Mouse (Mus musculus): ENCODE measurements around the gene Sh3bp5. TPM values are rescaled to one million over a fixed set of nuclear protein-coding genes. Genes with fewer than 3 reads are reported as not detected.
"Not testable (repeated sequence)": the region's sequence is repeated elsewhere in the genome, so short reads cannot be mapped to it uniquely, and the experiment has no call there.

Gene Sh3bp5
- polyA plus RNA-seq, 1 experiment, result 8.7 TPM

DNA sequence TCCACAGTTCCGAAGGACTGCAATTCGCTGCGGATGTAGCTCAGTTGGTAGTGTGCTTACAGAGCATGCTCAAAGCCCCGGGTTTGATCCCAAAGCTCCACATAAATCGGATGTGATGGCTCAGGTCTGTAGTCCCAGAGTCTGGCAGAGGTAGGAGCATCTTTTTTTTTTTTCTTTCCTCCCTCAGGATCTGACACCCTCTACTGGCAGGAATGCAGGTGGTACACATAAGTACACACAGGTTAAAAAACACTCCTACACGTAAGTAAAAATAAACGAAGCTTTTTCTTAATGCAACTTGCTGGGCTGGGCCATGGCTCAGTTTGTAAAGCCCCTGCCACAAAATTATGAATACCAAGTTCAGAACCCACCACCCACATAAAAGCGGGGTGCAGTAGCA lies 28.3 kb upstream of the Sh3bp5 start:
- no peaks in the 10 kb centered on the region for H3K79me2 ChIP-seq (ENCODE audit: control insufficient read depth, insufficient read depth)

GRCm38 (mm10) chr14:31462886-31463285 lies 27.0 kb upstream of the Sh3bp5 start:
- Histone ChIP-seq H3K4me3 (ENCODE audit: insufficient read depth, poor library complexity, severe bottlenecking) (no peak overlapping the region), H3K27me3 (ENCODE audit: control insufficient read depth, insufficient read depth, insufficient read length) (no peaks in the 10 kb centered on the region), H3K79me3 (ENCODE audit: low read depth) (no peaks in the 10 kb centered on the region), H3K36me3 (ENCODE audit: control insufficient read depth, insufficient read depth) (no peaks in the 10 kb centered on the region), H3K79me2 (ENCODE audit: control insufficient read depth, insufficient read depth) (no peaks in the 10 kb centered on the region), H3ac (ENCODE audit: control insufficient read depth, insufficient read length, low read depth) (no peak overlapping the region)
- TF ChIP-seq CTCF (IDR thresholded peaks at IDR 0.05; ENCODE audit: control insufficient read depth, insufficient read depth, insufficient read length), result no peak
- TF ChIP-seq FOSL1 (IDR thresholded peaks at IDR 0.05; ENCODE audit: insufficient read depth, low read length, poor library complexity, severe bottlenecking), result no peak
- TF ChIP-seq MYOG (IDR thresholded peaks at IDR 0.05; ENCODE audit: control insufficient read depth, extremely low read depth, insufficient read length), result no peak
- TF ChIP-seq CEBPB (IDR thresholded peaks at IDR 0.05; ENCODE audit: low read depth), result no peak
- no peak for TF ChIP-seq USF1 (IDR thresholded peaks at IDR 0.05; ENCODE audit: low read depth)
- no peak for TF ChIP-seq MAX (IDR thresholded peaks at IDR 0.05)
- no peak for TF ChIP-seq MYOD1 (IDR thresholded peaks at IDR 0.05; ENCODE audit: control insufficient read depth, insufficient read length, low read depth)

More for the DNA sequence above, 28.3 kb upstream of the Sh3bp5 start:
- no peaks in the 10 kb centered on the region for H3K79me3 ChIP-seq (ENCODE audit: low read depth)
- no peaks in the 10 kb centered on the region for H3K27me3 ChIP-seq (ENCODE audit: control insufficient read depth, insufficient read depth, insufficient read length)
- no peaks in the 10 kb centered on the region for H3K36me3 ChIP-seq (ENCODE audit: control insufficient read depth, insufficient read depth)
- H3ac ChIP-seq (ENCODE audit: control insufficient read depth, insufficient read length, low read depth), result no peak overlapping the region
- H3K4me3 ChIP-seq (ENCODE audit: insufficient read depth, poor library complexity, severe bottlenecking), result no peak overlapping the region
- TF ChIP-seq MYOG (IDR thresholded peaks at IDR 0.05; ENCODE audit: control insufficient read depth, extremely low read depth, insufficient read length) (no peak), USF1 (IDR thresholded peaks at IDR 0.05; ENCODE audit: low read depth) (no peak), MAX (IDR thresholded peaks at IDR 0.05) (no peak), CTCF (IDR thresholded peaks at IDR 0.05; ENCODE audit: control insufficient read depth, insufficient read depth, insufficient read length) (no peak), FOSL1 (IDR thresholded peaks at IDR 0.05; ENCODE audit: insufficient read depth, low read length, poor library complexity, severe bottlenecking) (no peak), MYOD1 (IDR thresholded peaks at IDR 0.05; ENCODE audit: control insufficient read depth, insufficient read length, low read depth) (no peak), CEBPB (IDR thresholded peaks at IDR 0.05; ENCODE audit: low read depth) (no peak)

DNA sequence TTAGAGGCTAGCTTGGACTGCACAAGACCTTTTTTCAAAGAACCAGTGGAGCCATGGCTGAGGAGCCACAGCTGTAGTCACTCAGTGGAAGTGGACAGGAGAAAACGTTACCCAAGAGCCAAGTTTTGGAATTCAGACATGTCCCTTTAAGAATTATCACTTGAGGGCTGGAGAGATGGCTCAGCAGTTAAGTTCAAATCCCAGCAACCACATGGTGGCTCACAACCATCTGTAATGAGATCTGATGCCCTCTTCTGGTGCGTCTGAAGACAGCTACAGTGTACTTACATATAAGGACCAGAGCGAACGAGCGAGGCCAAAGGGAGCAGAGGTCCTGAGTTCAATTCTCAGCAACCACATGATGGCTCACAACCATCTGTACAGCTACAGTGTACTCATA lies 26.3 kb upstream of the Sh3bp5 start:
- not testable (repeated sequence) for H3K79me2 ChIP-seq (ENCODE audit: control insufficient read depth, insufficient read depth); H3ac ChIP-seq (ENCODE audit: control insufficient read depth, insufficient read length, low read depth); H3K27me3 ChIP-seq (ENCODE audit: control insufficient read depth, insufficient read depth, insufficient read length); H3K79me3 ChIP-seq (ENCODE audit: low read depth); H3K36me3 ChIP-seq (ENCODE audit: control insufficient read depth, insufficient read depth); H3K4me3 ChIP-seq (ENCODE audit: insufficient read depth, poor library complexity, severe bottlenecking)

DNA sequence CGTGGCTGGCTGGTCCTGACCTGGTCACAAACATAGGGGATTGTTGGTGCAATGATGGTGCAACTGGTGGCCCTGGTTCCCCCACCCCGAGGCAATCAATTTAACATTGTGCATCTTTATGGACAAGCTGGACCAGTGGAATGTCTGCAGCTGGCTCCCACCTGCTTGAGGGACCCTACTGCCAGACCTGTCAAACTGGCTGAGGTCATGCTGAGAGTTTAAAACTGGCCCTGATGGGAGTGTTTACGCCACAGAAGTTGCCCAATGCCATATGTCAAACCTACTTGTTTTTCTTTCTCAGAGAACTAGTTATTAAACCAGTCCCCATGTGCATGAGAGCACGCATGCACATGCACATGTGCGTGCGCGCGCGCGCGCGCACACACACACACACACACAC lies 22.1 kb upstream of the Sh3bp5 start:
- no peak for TF ChIP-seq USF1 (IDR thresholded peaks at IDR 0.05; ENCODE audit: low read depth)
- no peak for TF ChIP-seq MYOG (IDR thresholded peaks at IDR 0.05; ENCODE audit: control insufficient read depth, extremely low read depth, insufficient read length)
- no peak for TF ChIP-seq FOSL1 (IDR thresholded peaks at IDR 0.05; ENCODE audit: insufficient read depth, low read length, poor library complexity, severe bottlenecking)
- TF ChIP-seq MAX (IDR thresholded peaks at IDR 0.05), result no peak
- no peak for TF ChIP-seq MYOD1 (IDR thresholded peaks at IDR 0.05; ENCODE audit: control insufficient read depth, insufficient read length, low read depth)
- no peak for TF ChIP-seq CTCF (IDR thresholded peaks at IDR 0.05; ENCODE audit: control insufficient read depth, insufficient read depth, insufficient read length)
- TF ChIP-seq CEBPB (IDR thresholded peaks at IDR 0.05; ENCODE audit: low read depth), result no peak
- no peaks in the 10 kb centered on the region for H3K36me3 ChIP-seq (ENCODE audit: control insufficient read depth, insufficient read depth)
- H3K79me2 ChIP-seq (ENCODE audit: control insufficient read depth, insufficient read depth), result no peaks in the 10 kb centered on the region
- H3ac ChIP-seq (ENCODE audit: control insufficient read depth, insufficient read length, low read depth), result no peak overlapping the region
- no peaks in the 10 kb centered on the region for H3K79me3 ChIP-seq (ENCODE audit: low read depth)
- H3K4me3 ChIP-seq (ENCODE audit: insufficient read depth, poor library complexity, severe bottlenecking), result no peak overlapping the region
- H3K27me3 ChIP-seq (ENCODE audit: control insufficient read depth, insufficient read depth, insufficient read length), result no peaks in the 10 kb centered on the region

- TF ChIP-seq FOSL1 (IDR thresholded peaks at IDR 0.05; ENCODE audit: insufficient read depth, low read length, poor library complexity, severe bottlenecking) (no peak), MAX (IDR thresholded peaks at IDR 0.05) (no peak), CEBPB (IDR thresholded peaks at IDR 0.05; ENCODE audit: low read depth) (no peak), USF1 (IDR thresholded peaks at IDR 0.05; ENCODE audit: low read depth) (no peak), MYOG (IDR thresholded peaks at IDR 0.05; ENCODE audit: control insufficient read depth, extremely low read depth, insufficient read length) (no peak), CTCF (IDR thresholded peaks at IDR 0.05; ENCODE audit: control insufficient read depth, insufficient read depth, insufficient read length) (no peak), MYOD1 (IDR thresholded peaks at IDR 0.05; ENCODE audit: control insufficient read depth, insufficient read length, low read depth) (no peak)
- H3K79me3 ChIP-seq (ENCODE audit: low read depth), result no peaks in the 10 kb centered on the region
- H3K4me3 ChIP-seq (ENCODE audit: insufficient read depth, poor library complexity, severe bottlenecking), result no peak overlapping the region
- no peaks in the 10 kb centered on the region for H3K36me3 ChIP-seq (ENCODE audit: control insufficient read depth, insufficient read depth)
- no peak overlapping the region for H3ac ChIP-seq (ENCODE audit: control insufficient read depth, insufficient read length, low read depth)
- no peaks in the 10 kb centered on the region for H3K27me3 ChIP-seq (ENCODE audit: control insufficient read depth, insufficient read depth, insufficient read length)
- no peaks in the 10 kb centered on the region for H3K79me2 ChIP-seq (ENCODE audit: control insufficient read depth, insufficient read depth)
These were observed 20.3 kb upstream of the Sh3bp5 start for GRCm38 (mm10) chr14:31456064-31456721.
